Mouse (Mus musculus): ENCODE measurements around the gene Acpp. TPM values are rescaled to one million over a fixed set of nuclear protein-coding genes. Genes with fewer than 3 reads are reported as not detected.

Acpp gene
- total and polyA plus RNA-seq, 3 experiments, result 0.27 to 0.97 (median 0.30) TPM

GRCm38 (mm10) chr9:104252637-104253036 is 84.9 kb downstream of the Acpp start:
- Histone ChIP-seq H3K27ac (ENCODE audit: insufficient read depth, low read depth) (no peak overlapping the region), H3K4me2 (ENCODE audit: insufficient read depth, low read depth, poor library complexity, severe bottlenecking) (no peak overlapping the region), H3K9ac (ENCODE audit: insufficient read depth, low read depth) (no peak overlapping the region), H3K36me3 (replicated peaks in 1 of 2; ENCODE audit: control insufficient read depth in 1 of 2, insufficient read depth in 1 of 2, low read length in 1 of 2) (peaks cover 3 to 32% of the 10 kb centered on the region in 2 experiments), H3K79me2 (replicated peaks; ENCODE audit: control insufficient read depth, extremely low read depth, insufficient read depth, poor library complexity, severe bottlenecking) (peaks cover 44% of the 10 kb centered on the region), H3K27me3 (replicated peaks) (no peaks in the 10 kb centered on the region), H3K9me3 (replicated peaks; ENCODE audit: low read length) (no peaks in the 10 kb centered on the region), H3K4me1 (ENCODE audit: control insufficient read depth in 1 of 2, insufficient read depth in 2 of 2) (peaks cover 8 to 51% of the 10 kb centered on the region in 2 experiments), H3K4me3 (replicated peaks in 1 of 3; ENCODE audit: low read depth in 2 of 3, low read length in 2 of 3, poor library complexity in 1 of 3) (no peak overlapping the region)
- no peak for TF ChIP-seq HCFC1 (IDR thresholded peaks at IDR 0.05; ENCODE audit: low read depth, low read length)
- no peak for TF ChIP-seq ZMIZ1 (IDR thresholded peaks at IDR 0.05; ENCODE audit: low read depth, low read length)
- in situ Hi-C loops (cut with MboI; ENCODE audit: low pct_ligation_motif_present, low pct_unique_long_range_greater_than_20kb, low sequenced_read_pairs) (no loop called here), dilution Hi-C loops (cut with MboI; ENCODE audit: extremely low pct_ligation_motif_present, extremely low pct_unique_long_range_greater_than_20kb, low sequenced_read_pairs) (no loop called here)
- no peak for DNase-seq (ENCODE audit: extremely low read depth)

- in situ Hi-C loops (cut with MboI; ENCODE audit: low pct_ligation_motif_present, low pct_unique_long_range_greater_than_20kb, low sequenced_read_pairs), result no loop called here
- Histone ChIP-seq H3K4me3 (replicated peaks in 1 of 3; ENCODE audit: low read depth in 2 of 3, low read length in 2 of 3, poor library complexity in 1 of 3) (no peak overlapping the region), H3K36me3 (replicated peaks in 1 of 2; ENCODE audit: control insufficient read depth in 1 of 2, insufficient read depth in 1 of 2, low read length in 1 of 2) (peaks cover 3 to 28% of the 10 kb centered on the region in 2 experiments), H3K27me3 (replicated peaks) (no peaks in the 10 kb centered on the region), H3K9ac (ENCODE audit: insufficient read depth, low read depth) (no peak overlapping the region), H3K27ac (ENCODE audit: insufficient read depth, low read depth) (no peak overlapping the region), H3K4me2 (ENCODE audit: insufficient read depth, low read depth, poor library complexity, severe bottlenecking) (no peak overlapping the region), H3K9me3 (replicated peaks; ENCODE audit: low read length) (no peaks in the 10 kb centered on the region), H3K4me1 (ENCODE audit: control insufficient read depth in 1 of 2, insufficient read depth in 2 of 2) (peaks cover 8 to 51% of the 10 kb centered on the region in 2 experiments), H3K79me2 (replicated peaks; ENCODE audit: control insufficient read depth, extremely low read depth, insufficient read depth, poor library complexity, severe bottlenecking) (peaks cover 38% of the 10 kb centered on the region)
- TF ChIP-seq ZNF384 (IDR thresholded peaks at IDR 0.05; ENCODE audit: low read depth, low read length), result no peak
- no peak for TF ChIP-seq IRF4 (IDR thresholded peaks at IDR 0.05; ENCODE audit: low read depth, low read length)
- TF ChIP-seq USF2 (conservative IDR thresholded peaks at IDR 0.05; ENCODE audit: low read depth, low read length), result no peak
- TF ChIP-seq MYC (IDR thresholded peaks at IDR 0.05; ENCODE audit: low read depth, low read length), result no peak
- no peak for TF ChIP-seq TCF12 (IDR thresholded peaks at IDR 0.05; ENCODE audit: low read depth, low read length)
- TF ChIP-seq JUN (IDR thresholded peaks at IDR 0.05; ENCODE audit: insufficient read depth, low read depth, low read length), result no peak
- TF ChIP-seq NELFE (IDR thresholded peaks at IDR 0.05; ENCODE audit: low read depth, low read length), result no peak
- no peak for TF ChIP-seq ZMIZ1 (IDR thresholded peaks at IDR 0.05; ENCODE audit: low read depth, low read length)
- no peak for TF ChIP-seq MAZ (IDR thresholded peaks at IDR 0.05; ENCODE audit: low read depth, low read length)
- TF ChIP-seq TBP (conservative IDR thresholded peaks at IDR 0.05; ENCODE audit: low read depth, low read length), result no peak
- dilution Hi-C loops (cut with MboI; ENCODE audit: extremely low pct_ligation_motif_present, extremely low pct_unique_long_range_greater_than_20kb, low sequenced_read_pairs), result no loop called here
- DNase-seq (ENCODE audit: extremely low read depth), result no peak
Measured at GRCm38 (mm10) chr9:104251687-104252086, 85.9 kb downstream of the Acpp start.

- H3K36me3 ChIP-seq (replicated peaks in 1 of 2; ENCODE audit: control insufficient read depth in 1 of 2, insufficient read depth in 1 of 2, low read length in 1 of 2), result peaks cover 3 to 30% of the 10 kb centered on the region in 2 experiments
- peaks cover 8 to 49% of the 10 kb centered on the region in 2 experiments for H3K4me1 ChIP-seq (ENCODE audit: control insufficient read depth in 1 of 2, insufficient read depth in 2 of 2)
- peaks cover 37% of the 10 kb centered on the region for H3K79me2 ChIP-seq (replicated peaks; ENCODE audit: control insufficient read depth, extremely low read depth, insufficient read depth, poor library complexity, severe bottlenecking)
- H3K27ac ChIP-seq (ENCODE audit: insufficient read depth, low read depth), result no peak overlapping the region
- DNase-seq (ENCODE audit: extremely low read depth), result no peak
- TF ChIP-seq JUN (IDR thresholded peaks at IDR 0.05; ENCODE audit: insufficient read depth, low read depth, low read length) (no peak), NELFE (IDR thresholded peaks at IDR 0.05; ENCODE audit: low read depth, low read length) (no peak), USF2 (conservative IDR thresholded peaks at IDR 0.05; ENCODE audit: low read depth, low read length) (no peak), ELF1 (IDR thresholded peaks at IDR 0.05; ENCODE audit: low read depth, low read length) (no peak), PAX5 (IDR thresholded peaks at IDR 0.05; ENCODE audit: low read length) (no peak), CHD2 (IDR thresholded peaks at IDR 0.05; ENCODE audit: low read length) (no peak), MEF2A (IDR thresholded peaks at IDR 0.05; ENCODE audit: borderline replicate concordance, low read depth, low read length) (no peak), USF1 (IDR thresholded peaks at IDR 0.05; ENCODE audit: low read depth, low read length) (no peak), HCFC1 (IDR thresholded peaks at IDR 0.05; ENCODE audit: low read depth, low read length) (no peak), MAFK (IDR thresholded peaks at IDR 0.05; ENCODE audit: insufficient replicate concordance, low read length) (no peak), TBP (conservative IDR thresholded peaks at IDR 0.05; ENCODE audit: low read depth, low read length) (no peak), RCOR1 (conservative IDR thresholded peaks at IDR 0.05; ENCODE audit: low read depth, low read length) (no peak), MAX (IDR thresholded peaks at IDR 0.05; ENCODE audit: low read length) (no peak), ZNF384 (IDR thresholded peaks at IDR 0.05; ENCODE audit: low read depth, low read length) (no peak), RAD21 (IDR thresholded peaks at IDR 0.05; ENCODE audit: low read depth, low read length) (no peak)
- dilution Hi-C loops (cut with MboI; ENCODE audit: extremely low pct_ligation_motif_present, extremely low pct_unique_long_range_greater_than_20kb, low sequenced_read_pairs) (no loop called here), in situ Hi-C loops (cut with MboI; ENCODE audit: low pct_ligation_motif_present, low pct_unique_long_range_greater_than_20kb, low sequenced_read_pairs) (no loop called here)
- H3K9ac ChIP-seq (ENCODE audit: insufficient read depth, low read depth), result no peak overlapping the region
- H3K4me3 ChIP-seq (replicated peaks in 1 of 3; ENCODE audit: low read depth in 2 of 3, low read length in 2 of 3, poor library complexity in 1 of 3), result no peak overlapping the region
- H3K4me2 ChIP-seq (ENCODE audit: insufficient read depth, low read depth, poor library complexity, severe bottlenecking), result no peak overlapping the region
- no peaks in the 10 kb centered on the region for H3K27me3 ChIP-seq (replicated peaks)
- no peaks in the 10 kb centered on the region for H3K9me3 ChIP-seq (replicated peaks; ENCODE audit: low read length)
Measured at GRCm38 (mm10) chr9:104251111-104251510, 86.4 kb downstream of the Acpp start.

Measured in CH12.LX (cell line).